Mouse (Mus musculus): Measurements from ENCODE around the gene Nrsn2.

DNA sequence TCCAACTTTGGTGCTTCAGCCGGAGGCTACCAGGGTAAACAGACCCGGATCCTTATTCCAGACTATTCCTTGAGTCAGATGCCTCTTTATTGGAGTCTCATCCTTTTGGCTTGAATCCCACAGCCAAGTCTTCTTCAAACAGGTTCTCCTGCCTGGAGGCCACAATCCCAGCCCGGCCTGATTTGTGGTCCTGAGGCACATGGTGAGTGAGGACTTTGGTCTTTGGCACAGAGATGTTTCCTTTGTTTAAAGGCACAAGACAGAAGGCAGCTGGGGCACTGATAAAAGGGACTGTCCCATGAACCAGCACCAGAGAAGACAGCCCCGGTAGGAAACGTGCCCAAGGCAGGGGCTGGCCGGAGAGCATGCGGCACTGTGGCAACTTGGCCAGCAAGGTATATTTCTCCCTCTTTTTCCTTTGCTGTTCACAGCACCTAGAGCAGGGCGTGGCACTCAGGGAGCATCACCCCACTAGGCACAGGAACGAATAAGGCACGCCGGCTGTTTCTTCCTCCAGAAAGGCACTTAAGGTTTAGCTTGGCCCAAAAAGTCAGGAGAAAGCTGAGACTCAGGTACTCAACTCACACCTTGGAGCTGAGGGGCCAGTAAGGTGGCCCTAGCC lies 38.7 kb downstream of the Nrsn2 start:
- no peak for TF ChIP-seq CTCF (conservative IDR thresholded peaks at IDR 0.05; ENCODE audit: low read length)
- TF ChIP-seq NANOG (IDR thresholded peaks at IDR 0.05; ENCODE audit: borderline replicate concordance, low read length): no peak
